Comparison of ENCODE assay signal across 8 mouse cellular contexts in genomic region chrX:72986841-72987519, GRCm38 (mm10). TPM values are rescaled to one million over a fixed set of nuclear protein-coding genes. Genes with fewer than 3 reads are reported as not detected.
A peak's percentile ranks its signal among the peaks of the same experiment; 100 is the strongest.
DNase-seq lines count a peak whose midpoint lies in the region; ATAC-seq and TF ChIP-seq lines count a peak whose summit lies in the region.

TSS of gene Zfp185 (plus strand) at chrX:72987339.

- peak within 1 kb of the TSS; percentile 35 for H3K4me3 ChIP-seq in hindbrain, postnatal 0 days (ENCODE audit: low read length)
- peak within 1 kb of the TSS; percentile 45 for H3K4me3 ChIP-seq in liver, embryonic 13.5 days (replicated peaks)
- peak within 1 kb of the TSS; percentile 29 for H3K4me3 ChIP-seq in neural tube, embryonic 11.5 days (ENCODE audit: low read depth, low read length)

- TF ChIP-seq CTCF in brain, embryonic 14.5 days (IDR thresholded peaks at IDR 0.05; ENCODE audit: borderline replicate concordance, extremely low read depth, insufficient read depth, insufficient read length) = no peak
- no peak for TF ChIP-seq CTCF in hindbrain, postnatal 0 days (IDR thresholded peaks at IDR 0.05; ENCODE audit: low read depth)

- peak; percentile 83 for DNase-seq in ES-CJ7 (ENCODE audit: low read depth, low spot score)
- DNase-seq in brain, embryonic 14.5 days (ENCODE audit: low read depth) = peak; percentile 41
- DNase-seq in gastrocnemius, postnatal 36 days = peak; percentile 28 to 47
- no peak for DNase-seq in hindbrain, postnatal 0 days (ENCODE audit: low spot score)
- DNase-seq in liver, embryonic 13.5 days = peak; percentile 15
- peak; percentile 60 for DNase-seq in neural tube, embryonic 11.5 days (ENCODE audit: low spot score)
- peak; percentile 39 for DNase-seq in urinary bladder, postnatal 25 days (ENCODE audit: low spot score)
- DNase-seq in layer of hippocampus, postnatal 36 days = no peak

- no peaks in the 10 kb centered on the region for H3K27me3 ChIP-seq in hindbrain, postnatal 0 days (ENCODE audit: insufficient read depth, low read length)
- H3K27me3 ChIP-seq in liver, embryonic 13.5 days = peaks cover 34% of the 10 kb centered on the region
- H3K27me3 ChIP-seq in neural tube, embryonic 11.5 days (ENCODE audit: control insufficient read depth, insufficient read depth, low read length) = peaks cover 4% of the 10 kb centered on the region; the same call in 1 of the 2 replicates

- peak within 1 kb of the TSS; percentile 33; the same call in 1 of the 2 replicates for H3K9ac ChIP-seq in hindbrain, postnatal 0 days (replicated peaks; ENCODE audit: low read length)
- H3K9ac ChIP-seq in liver, embryonic 13.5 days = no peak within 1 kb of the TSS
- peak within 1 kb of the TSS; percentile 35; the same call in 1 of the 2 replicates for H3K9ac ChIP-seq in neural tube, embryonic 11.5 days (ENCODE audit: low read length)

- H3K36me3 ChIP-seq in hindbrain, postnatal 0 days (ENCODE audit: insufficient read depth, low read length) = no peaks in the 10 kb centered on the region
- no peaks in the 10 kb centered on the region for H3K36me3 ChIP-seq in liver, embryonic 13.5 days
- no peaks in the 10 kb centered on the region for H3K36me3 ChIP-seq in neural tube, embryonic 11.5 days (ENCODE audit: control insufficient read depth, insufficient read depth, low read length)

- 25% methylated on average over 45 of the region's 45 CpGs for WGBS in hindbrain, postnatal 0 days
- 13% methylated on average over 42 of the region's 45 CpGs for WGBS in liver, embryonic 13.5 days (ENCODE audit: insufficient replicate concordance)
- WGBS in neural tube, embryonic 11.5 days = 19% methylated on average over 21 of the region's 45 CpGs

- peak within 1 kb of the TSS; percentile 65 for H3K4me2 ChIP-seq in hindbrain, postnatal 0 days (ENCODE audit: low read depth, low read length)
- H3K4me2 ChIP-seq in liver, embryonic 13.5 days = peak within 1 kb of the TSS; percentile 65
- peak within 1 kb of the TSS; percentile 43 for H3K4me2 ChIP-seq in neural tube, embryonic 11.5 days (ENCODE audit: low read depth)

- no peaks in the 10 kb centered on the region for H3K4me1 ChIP-seq in hindbrain, postnatal 0 days (ENCODE audit: insufficient read depth, low read length)
- peaks cover 6% of the 10 kb centered on the region for H3K4me1 ChIP-seq in liver, embryonic 13.5 days (replicated peaks)
- no peaks in the 10 kb centered on the region for H3K4me1 ChIP-seq in neural tube, embryonic 11.5 days (ENCODE audit: control insufficient read depth, insufficient read depth, low read length)

- H3K9me3 ChIP-seq in hindbrain, postnatal 0 days (ENCODE audit: low read length) = no peaks in the 10 kb centered on the region
- H3K9me3 ChIP-seq in liver, embryonic 13.5 days (replicated peaks) = no peaks in the 10 kb centered on the region
- H3K9me3 ChIP-seq in neural tube, embryonic 11.5 days (ENCODE audit: control insufficient read depth, low read length) = no peaks in the 10 kb centered on the region

- no peak for TF ChIP-seq POLR2A in brain, embryonic 14.5 days (IDR thresholded peaks at IDR 0.05; ENCODE audit: borderline replicate concordance, extremely low read depth, insufficient read depth, insufficient read length, poor library complexity, severe bottlenecking)

- H3K27ac ChIP-seq in hindbrain, postnatal 0 days = no peak within 1 kb of the TSS
- H3K27ac ChIP-seq in liver, embryonic 13.5 days = no peak within 1 kb of the TSS
- H3K27ac ChIP-seq in neural tube, embryonic 11.5 days (ENCODE audit: low read depth, low read length) = no peak within 1 kb of the TSS

- ATAC-seq in hindbrain, postnatal 0 days = peak; percentile 62
- ATAC-seq in liver, embryonic 13.5 days (ENCODE audit: low read depth) = peak; percentile 63
- peak; percentile 31; the same call in 1 of the 2 replicates for ATAC-seq in neural tube, embryonic 11.5 days (ENCODE audit: insufficient read depth, low FRiP score, low TSS enrichment)

- intact Hi-C loops in gastrocnemius, postnatal 36 days (cut with DNase I) = no loop called here

RNA-seq across cellular contexts. Expression of gene Zfp185, which starts in this region (rescaled TPM):
- polyA plus RNA-seq in brain, embryonic 14.5 days (2012; rRNA removed) = 1.2 and 1.5 TPM in 2 replicates
- total RNA-seq in gastrocnemius, postnatal 36 days (2021) = 1 to 10 TPM; 1.4 to 1.9 TPM
- 0.65 and 1.4 TPM in 2 replicates for total RNA-seq in hindbrain, postnatal 0 days (2014; rRNA removed)
- 1.1 and 1.2 TPM in 2 replicates for polyA plus RNA-seq in hindbrain, postnatal 0 days (2015; fragmentation: Nextera tagmentation; extraction: Ambion mirVana)
- polyA plus RNA-seq in liver, embryonic 13.5 days (2015; fragmentation: Nextera tagmentation; extraction: Ambion mirVana) = 1.3 and 1.4 TPM in 2 replicates
- 4.2 and 5.3 TPM in 2 replicates for polyA plus RNA-seq in neural tube, embryonic 11.5 days (2014; fragmentation: Nextera tagmentation; extraction: Ambion mirVana)
- 1 to 10 TPM in 1 of 2 experiments, under 1 TPM in 1; 0.91 to 1.0 TPM for total RNA-seq in layer of hippocampus, postnatal 36 days (2021)

Comparison
In these comparisons a context has a peak if more than half of its experiments do, and no peak if none do; other contexts are left out.
1. DNase-seq: peak in ES-CJ7 (single experiment), brain, embryonic 14.5 days (single experiment), gastrocnemius, postnatal 36 days (2 of 2), liver, embryonic 13.5 days (single experiment), neural tube, embryonic 11.5 days (single experiment) and urinary bladder, postnatal 25 days (single experiment); none in hindbrain, postnatal 0 days (single experiment) and layer of hippocampus, postnatal 36 days (0 of 2).
2. Peak in every context shown above with its lines, with median percentiles within 50 percentile points of each other: ATAC-seq, H3K4me2 ChIP-seq and H3K4me3 ChIP-seq.